Mouse (Mus musculus) heart, postnatal 25 days (tissue): Measurements from ENCODE around the gene Acss3. TPM values are rescaled to one million over a fixed set of nuclear protein-coding genes. Genes with fewer than 3 reads are reported as not detected.

Experiments used
- DNase-seq: peaks from one replicate; pipeline ENCODE4 v3.0.0; 2022; ENCODE audit warnings: low spot score
- intact Hi-C: fragments of 180-260 bp; cut with DNase I; formaldehyde crosslinking; loops from one replicate; pipeline ENCODE4 v1.15.1; 2025
- total RNA-seq, 2 experiments: library from RNA; stranded (reverse); gene quantifications; 2 replicates each; pipeline ENCODE4 v1.2.3; 2021

The Acss3 gene
- total RNA-seq, 2 experiments from 2014 or later, result 3.6 to 3.8 TPM

GRCm38 (mm10) chr10:107024254-107024653 lies 99.2 kb downstream of the Acss3 start:
- intact Hi-C loops, result no loop called here
- DNase-seq, result no peak

DNA sequence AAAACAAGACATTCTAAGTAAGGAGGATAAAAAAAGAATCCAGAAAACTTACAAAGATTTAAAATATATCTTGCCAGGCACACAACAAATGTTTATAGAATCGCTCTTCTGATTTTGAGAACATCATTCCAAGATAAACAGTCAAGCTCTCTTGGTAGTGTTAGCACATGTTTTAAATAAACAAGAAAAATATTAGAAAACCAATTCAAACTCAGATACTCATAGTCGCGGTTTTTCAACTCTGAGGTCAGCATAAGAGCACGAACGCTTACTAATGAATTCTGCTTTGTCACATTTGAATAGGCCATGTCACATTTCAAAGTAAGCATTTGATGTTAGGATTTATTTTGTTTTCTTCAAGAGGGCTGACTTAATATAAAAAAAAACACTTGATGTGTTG lies 102.3 kb downstream of the Acss3 start:
- DNase-seq, result no peak
- intact Hi-C loops, result no loop called here

DNA sequence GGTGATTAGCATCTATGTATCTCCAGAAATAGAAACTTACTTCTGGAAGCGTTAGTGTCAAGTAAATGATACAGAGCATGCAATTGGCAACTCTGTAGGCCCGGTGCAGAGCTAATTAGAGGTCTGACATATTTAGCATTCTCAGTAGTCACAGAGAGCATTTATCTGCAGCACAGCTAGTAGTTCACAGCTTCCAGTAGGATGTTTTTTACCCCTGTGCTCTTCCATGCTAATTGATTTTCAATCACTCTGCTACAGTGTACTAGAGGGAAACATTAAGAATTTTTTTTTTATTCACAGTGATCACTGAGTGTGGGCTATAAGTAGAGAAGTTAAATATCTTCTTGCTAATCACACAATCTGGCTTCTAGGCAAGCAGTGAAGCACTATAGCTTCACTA lies 112.3 kb downstream of the Acss3 start:
- intact Hi-C loops, result no loop called here
- DNase-seq, result no peak

DNA sequence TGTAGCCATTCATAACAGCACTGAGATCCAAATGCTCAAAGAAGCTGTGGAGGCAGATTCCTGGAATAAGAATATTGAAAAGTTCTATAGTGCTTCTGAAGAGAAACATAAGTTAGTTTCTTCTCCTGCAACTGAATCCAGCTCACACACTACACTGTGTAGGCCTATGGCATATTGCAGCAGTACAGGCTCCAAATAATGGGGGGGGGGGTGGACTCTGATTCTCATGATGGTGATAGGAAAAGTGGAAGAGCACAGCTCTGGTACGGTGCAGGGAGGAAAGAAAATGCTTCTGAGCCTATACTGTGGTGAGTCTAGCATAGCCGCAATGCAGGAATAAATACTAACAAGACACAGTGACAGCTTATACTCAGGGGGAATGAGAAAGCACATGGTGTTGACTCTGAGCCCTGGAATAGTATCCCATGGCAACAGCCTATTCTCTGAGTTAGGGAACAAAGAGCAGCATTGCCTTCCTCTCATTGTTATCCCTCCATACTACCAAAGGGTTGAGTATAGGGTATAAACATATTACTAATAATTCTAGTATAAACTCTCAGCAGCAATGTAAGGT lies 125.3 kb downstream of the Acss3 start:
- DNase-seq, result no peak
- intact Hi-C loops, result no loop called here

- intact Hi-C loops, result no loop called here
- DNase-seq, result no peak
Observed at GRCm38 (mm10) chr10:106989478-106989877, 134.0 kb downstream of the Acss3 start.

GRCm38 (mm10) chr10:106975193-106976141 lies 148.0 kb downstream of the Acss3 start:
- intact Hi-C loops, result no loop called here
- no peak for DNase-seq

- DNase-seq, result no peak
- intact Hi-C loops, result no loop called here
Observed at GRCm38 (mm10) chr10:106959026-106959425, 164.4 kb downstream of the Acss3 start.

GRCm38 (mm10) chr10:106941380-106941779 lies 182.1 kb downstream of the Acss3 start:
- intact Hi-C loops, result no loop called here

GRCm38 (mm10) chr10:106939441-106939840 lies 184.0 kb downstream of the Acss3 start:
- no peak for DNase-seq
- intact Hi-C loops, result loop anchor here (10.0 kb wide), 3 partner anchors 335 to 965 kb away; no protein-coding TSS in a partner anchor

More at GRCm38 (mm10) chr10:106941380-106941779, 182.1 kb downstream of the Acss3 start:
- DNase-seq, result no peak

GRCm38 (mm10) chr10:106938851-106939250 lies 184.6 kb downstream of the Acss3 start:
- intact Hi-C loops, result loop anchor here (10.0 kb wide), 3 partner anchors 334 to 966 kb away; no protein-coding TSS in a partner anchor
- DNase-seq, result no peak

DNA sequence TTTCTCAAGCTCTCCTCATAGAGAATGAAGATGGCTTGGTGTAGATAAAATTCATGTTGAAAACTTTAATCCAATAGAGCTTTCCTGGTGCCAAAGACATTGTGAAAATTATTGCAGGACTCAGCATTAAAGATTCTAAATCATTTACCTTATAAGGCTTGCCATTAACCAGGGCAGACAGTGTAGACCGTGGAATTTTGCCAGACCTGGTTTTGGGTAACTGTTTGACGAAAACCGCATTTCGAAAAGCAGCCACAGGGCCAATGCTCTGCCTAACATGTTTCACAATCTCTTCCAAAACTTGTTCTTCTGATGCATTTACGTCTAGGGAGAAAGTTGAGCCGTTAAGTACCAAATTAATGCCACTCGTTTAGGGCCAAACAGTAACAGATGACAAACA lies 186.5 kb downstream of the Acss3 start:
- intact Hi-C loops, result loop anchor here (10.0 kb wide), 3 partner anchors 332 to 968 kb away; no protein-coding TSS in a partner anchor
- DNase-seq, result no peak

DNA sequence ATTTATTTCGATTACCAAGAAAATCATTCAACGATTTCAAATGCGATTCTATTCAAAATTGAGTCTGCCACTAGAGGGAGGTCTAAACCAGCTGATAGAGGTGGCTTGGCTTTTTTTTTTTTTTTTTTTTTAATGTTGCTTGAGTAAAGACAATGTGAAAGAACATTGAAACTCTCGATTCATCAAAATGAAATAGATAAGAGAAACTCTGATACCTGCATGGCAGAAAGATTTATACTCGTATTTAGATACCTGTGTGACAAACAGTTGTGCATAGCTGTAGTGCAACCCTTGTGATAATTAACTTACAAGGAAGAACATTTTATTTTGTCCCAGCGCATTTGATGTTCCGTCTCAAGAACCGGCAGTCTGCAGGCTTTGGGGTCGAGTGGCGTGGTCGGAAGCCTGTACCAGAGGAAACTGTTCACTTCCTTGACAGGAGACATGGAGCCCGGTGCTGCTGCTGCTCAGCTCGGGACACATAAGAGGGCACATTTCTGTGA lies 190.8 kb downstream of the Acss3 start:
- no peak for DNase-seq

GRCm38 (mm10) chr10:106928576-106929332 lies 194.7 kb downstream of the Acss3 start:
- no peak for DNase-seq
- intact Hi-C loops, result no loop called here

More for the DNA sequence above, 190.8 kb downstream of the Acss3 start:
- intact Hi-C loops, result loop anchor here (1.0 to 10.0 kb wide), 4 partner anchors 328 to 972 kb away; no protein-coding TSS in a partner anchor

DNA sequence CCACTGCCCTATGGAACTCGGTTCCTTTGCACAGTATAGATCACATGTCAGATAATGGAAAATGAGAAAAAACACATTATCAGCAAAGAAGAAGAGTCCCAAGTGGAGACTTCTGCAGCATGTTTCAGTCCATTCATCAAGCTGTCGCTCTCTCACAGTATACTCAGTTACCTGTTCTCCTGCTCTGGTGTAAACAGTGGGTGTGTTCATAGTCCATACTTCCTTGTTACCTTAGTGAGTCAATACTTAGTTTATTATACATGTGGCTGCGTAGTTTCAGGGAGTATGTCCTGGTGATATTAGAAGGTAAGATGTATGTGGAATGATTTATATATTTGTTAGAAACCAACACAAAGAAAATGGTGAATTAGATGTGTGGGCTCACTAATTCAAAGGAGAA lies 198.7 kb downstream of the Acss3 start:
- intact Hi-C loops, result no loop called here
- no peak for DNase-seq

GRCm38 (mm10) chr10:106924334-106924733 lies 199.1 kb downstream of the Acss3 start:
- DNase-seq, result no peak
- intact Hi-C loops, result no loop called here

- no peak for DNase-seq
Observed at GRCm38 (mm10) chr10:106914822-106915221, 208.6 kb downstream of the Acss3 start.

GRCm38 (mm10) chr10:106914275-106914674 lies 209.2 kb downstream of the Acss3 start:
- intact Hi-C loops, result no loop called here
- no peak for DNase-seq

More at GRCm38 (mm10) chr10:106914822-106915221, 208.6 kb downstream of the Acss3 start:
- intact Hi-C loops, result no loop called here

- DNase-seq, result no peak
- intact Hi-C loops, result no loop called here
Observed at GRCm38 (mm10) chr10:106913032-106913431, 210.4 kb downstream of the Acss3 start.

DNA sequence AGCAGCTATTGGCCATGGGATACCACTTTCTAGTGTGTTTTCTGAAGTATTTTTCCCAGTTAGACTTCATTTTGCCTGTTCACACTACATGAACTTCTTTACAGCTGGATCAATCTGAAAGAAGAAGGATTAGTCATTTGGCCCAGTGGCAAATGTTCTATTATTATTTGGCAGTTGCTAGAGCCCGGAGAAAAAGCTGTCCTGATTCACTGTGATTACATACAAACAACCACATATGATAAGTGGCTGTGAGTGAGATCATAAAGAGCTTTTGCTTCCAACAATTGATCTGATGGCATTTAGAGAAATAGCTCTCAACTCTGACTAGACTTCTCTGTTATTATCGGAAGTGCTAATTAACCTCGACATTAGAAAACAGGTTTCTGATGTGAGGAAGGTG lies 213.4 kb downstream of the Acss3 start:
- intact Hi-C loops, result no loop called here
- DNase-seq, result no peak

GRCm38 (mm10) chr10:106896351-106896750 lies 227.1 kb downstream of the Acss3 start:
- no peak for DNase-seq
- intact Hi-C loops, result no loop called here
